Mouse (Mus musculus): ENCODE data around the gene Eddm3b. TPM values are rescaled to one million over a fixed set of nuclear protein-coding genes. Genes with fewer than 3 reads are reported as not detected.

The Eddm3b gene
- 4.6 TPM for polyA plus RNA-seq (2014; fragmentation: Illumina TruSeq; extraction: RNeasy Lipid Tissue Mini Kit (QIAGEN cat#74804); ENCODE audit: low read depth, low replicate concordance)

DNA sequence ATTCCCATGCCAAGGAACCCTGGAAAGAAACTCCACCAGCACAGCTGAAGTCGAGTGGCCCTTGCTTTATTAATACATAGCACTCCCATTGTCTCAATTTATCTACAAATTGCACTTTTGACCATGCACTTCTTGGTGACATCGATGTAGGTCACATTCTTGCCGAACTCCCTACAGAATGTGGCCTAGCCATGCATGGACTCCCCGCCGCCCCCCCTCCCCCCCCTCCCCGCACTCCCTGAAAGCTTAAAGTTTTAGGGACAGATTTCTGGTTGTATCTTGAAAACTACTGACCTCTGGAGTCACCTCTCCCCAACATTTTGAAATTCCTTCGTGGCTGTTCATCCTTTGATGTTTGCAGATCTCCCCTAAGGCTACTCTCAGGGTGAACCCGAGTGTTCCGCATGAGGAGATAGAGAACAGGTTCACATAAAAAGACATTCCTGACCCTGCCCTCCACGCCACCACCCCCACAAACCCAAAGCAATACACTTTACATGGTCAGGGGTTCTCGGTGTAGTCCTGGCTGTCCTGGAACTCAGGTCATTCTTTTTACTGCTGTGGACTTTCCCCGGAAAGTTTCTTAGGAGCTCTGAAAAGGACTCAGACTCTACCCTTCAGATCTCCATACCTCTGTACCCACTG is at the start of gene Eddm3b:
Gene Eddm3b, plus strand, starts transcription at position 511 of the 645 bp plus-strand sequence.

DNA sequence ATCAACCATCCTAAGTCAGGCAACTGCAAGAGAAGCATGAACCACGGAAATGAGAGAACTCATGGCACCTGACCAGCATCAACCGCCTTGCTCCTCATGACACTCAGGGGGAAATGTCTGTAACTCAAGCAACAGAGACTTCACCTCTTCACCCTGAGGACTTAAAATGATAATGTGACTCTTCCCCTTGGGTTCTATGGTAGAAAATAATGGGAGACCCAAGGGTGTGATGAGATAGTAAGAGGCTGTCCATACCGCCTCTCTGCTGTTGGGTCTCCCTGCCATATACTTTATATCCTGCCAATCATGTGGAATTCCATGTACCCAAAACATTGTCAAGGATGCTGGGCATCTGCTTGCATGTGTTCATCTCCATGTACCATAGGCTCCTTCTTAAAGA is 39.9 kb upstream of the Eddm3b start, which contains the start of gene Olfr750:
Gene Olfr750, minus strand, starts transcription at position 101 of the 400 bp plus-strand sequence.

DNA sequence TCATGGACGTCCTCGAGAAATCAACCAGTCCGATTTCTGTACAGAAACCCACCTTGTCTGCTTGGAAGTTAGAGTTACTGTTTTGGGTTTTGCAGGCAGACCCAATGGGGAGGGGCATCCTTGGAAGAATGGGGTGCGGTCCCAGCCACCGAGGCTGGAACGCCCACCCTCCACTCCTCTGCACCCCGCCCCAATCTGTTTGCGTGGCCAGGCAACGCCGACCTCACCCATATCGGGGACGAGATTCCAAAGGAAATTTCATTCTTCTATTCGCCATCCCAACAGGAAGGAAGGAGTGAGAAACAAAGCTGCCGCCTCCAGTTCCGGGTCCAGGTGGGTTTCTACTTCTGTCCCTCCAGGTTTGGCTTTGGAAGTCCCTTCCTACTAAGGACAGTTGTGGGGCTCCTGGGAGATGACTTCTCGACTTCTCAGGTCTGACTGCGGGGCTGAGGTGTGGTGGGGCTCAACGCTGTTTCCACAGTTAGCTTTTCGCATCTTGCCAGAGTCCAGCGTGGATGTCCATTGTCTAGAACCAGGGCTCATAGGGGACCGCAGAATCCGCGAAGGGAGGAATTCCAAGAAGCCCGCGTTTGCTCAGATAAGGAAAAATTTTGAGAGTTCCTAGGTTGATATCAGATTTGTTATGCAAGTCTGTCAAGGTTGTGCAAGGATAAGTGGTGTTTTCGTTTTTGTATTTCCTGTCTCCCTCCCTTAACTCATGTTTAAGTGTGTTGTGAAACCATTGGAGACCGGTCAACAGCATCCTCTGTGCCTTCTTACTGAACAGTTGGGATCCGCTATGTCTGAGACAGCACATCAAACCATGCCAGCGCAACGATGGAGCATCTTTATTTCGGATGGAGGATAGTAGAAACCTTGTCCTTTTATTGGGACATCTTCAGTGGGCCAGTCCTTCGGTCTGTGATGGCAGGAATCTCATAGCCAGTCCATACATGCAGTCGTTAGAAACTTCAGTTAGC is 23.0 kb upstream of the Eddm3b start, which contains the start of the genes Rnase4 and Ang:
Gene Rnase4, plus strand, starts transcription at position 157 of the 980 bp plus-strand sequence.
Gene Ang, plus strand, starts transcription at position 230 of the 980 bp plus-strand sequence.

DNA sequence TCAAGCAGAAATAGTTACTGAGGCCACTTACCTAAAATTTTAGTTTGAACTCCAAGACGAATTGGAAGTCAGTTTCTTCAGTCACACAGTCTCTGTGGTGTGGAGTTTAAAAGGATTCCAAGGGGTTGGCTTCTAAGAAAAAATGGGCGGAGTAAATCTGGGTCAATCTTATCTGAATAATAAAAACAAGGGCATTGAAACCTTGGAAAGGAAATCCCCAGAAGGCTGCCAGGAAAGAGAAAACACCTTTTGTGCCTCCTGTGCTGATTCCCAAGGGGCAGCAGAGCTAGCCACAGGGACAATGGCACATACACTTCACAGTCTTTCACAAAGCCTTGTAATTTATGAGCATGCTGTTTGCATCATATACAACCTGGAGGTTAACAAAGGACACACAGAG is 32.5 kb downstream of the Eddm3b start, which contains the start of gene Rnase1:
Gene Rnase1, minus strand, starts transcription at position 101 of the 400 bp plus-strand sequence.

DNA sequence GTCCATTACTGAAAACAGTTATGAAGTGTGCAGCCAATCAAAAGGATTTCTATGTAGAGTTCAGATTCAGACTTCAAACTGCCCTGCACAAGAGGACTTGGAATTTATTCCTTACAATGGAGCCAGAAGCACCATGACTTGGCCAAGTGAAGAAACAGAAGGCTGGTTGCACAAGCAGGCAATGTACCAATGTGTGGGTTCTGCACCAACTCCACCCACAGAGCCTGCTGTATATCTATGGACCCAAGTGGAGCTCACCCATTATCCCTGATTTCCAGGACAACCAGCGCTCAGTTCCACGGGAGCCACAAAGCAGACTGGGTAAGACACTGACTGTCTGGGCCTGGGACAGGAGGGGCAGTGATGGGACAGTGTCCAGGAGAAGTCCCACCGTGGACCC is 47.8 kb downstream of the Eddm3b start, which contains the start of gene Rnase2b:
Gene Rnase2b, plus strand, starts transcription at position 285 of the 400 bp plus-strand sequence.

Other genes with a start within 250 kb of the Eddm3b start
- gene Tep1, start 243.9 kb upstream of the Eddm3b start, polyA plus RNA-seq (2014; fragmentation: Illumina TruSeq; extraction: RNeasy Lipid Tissue Mini Kit (QIAGEN cat#74804); ENCODE audit: low read depth, low replicate concordance): 6.9 TPM
- gene Klhl33, start 216.9 kb upstream of the Eddm3b start, polyA plus RNA-seq (2014; fragmentation: Illumina TruSeq; extraction: RNeasy Lipid Tissue Mini Kit (QIAGEN cat#74804); ENCODE audit: low read depth, low replicate concordance): 0.20 TPM
- gene Osgep, start 189.5 kb upstream of the Eddm3b start, polyA plus RNA-seq (2014; fragmentation: Illumina TruSeq; extraction: RNeasy Lipid Tissue Mini Kit (QIAGEN cat#74804); ENCODE audit: low read depth, low replicate concordance): 10.9 TPM
- 14.9 TPM for gene Apex1, start 189.5 kb upstream of the Eddm3b start, polyA plus RNA-seq (2014; fragmentation: Illumina TruSeq; extraction: RNeasy Lipid Tissue Mini Kit (QIAGEN cat#74804); ENCODE audit: low read depth, low replicate concordance)
- 18.7 TPM for gene Pip4p1, start 183.6 kb upstream of the Eddm3b start, polyA plus RNA-seq (2014; fragmentation: Illumina TruSeq; extraction: RNeasy Lipid Tissue Mini Kit (QIAGEN cat#74804); ENCODE audit: low read depth, low replicate concordance)
- gene Pnp, start 183.3 kb upstream of the Eddm3b start, polyA plus RNA-seq (2014; fragmentation: Illumina TruSeq; extraction: RNeasy Lipid Tissue Mini Kit (QIAGEN cat#74804); ENCODE audit: low read depth, low replicate concordance): 98.0 TPM
- not detected for gene Gm49342, start 169.9 kb upstream of the Eddm3b start, polyA plus RNA-seq (2014; fragmentation: Illumina TruSeq; extraction: RNeasy Lipid Tissue Mini Kit (QIAGEN cat#74804); ENCODE audit: low read depth, low replicate concordance)
- not detected for gene Pnp2, start 158.4 kb upstream of the Eddm3b start, polyA plus RNA-seq (2014; fragmentation: Illumina TruSeq; extraction: RNeasy Lipid Tissue Mini Kit (QIAGEN cat#74804); ENCODE audit: low read depth, low replicate concordance)
- not detected for gene Rnase10, start 106.7 kb upstream of the Eddm3b start, polyA plus RNA-seq (2014; fragmentation: Illumina TruSeq; extraction: RNeasy Lipid Tissue Mini Kit (QIAGEN cat#74804); ENCODE audit: low read depth, low replicate concordance)
- not detected for gene Rnase9, start 72.6 kb upstream of the Eddm3b start, polyA plus RNA-seq (2014; fragmentation: Illumina TruSeq; extraction: RNeasy Lipid Tissue Mini Kit (QIAGEN cat#74804); ENCODE audit: low read depth, low replicate concordance)
- gene Rnase11, start 64.3 kb upstream of the Eddm3b start, polyA plus RNA-seq (2014; fragmentation: Illumina TruSeq; extraction: RNeasy Lipid Tissue Mini Kit (QIAGEN cat#74804); ENCODE audit: low read depth, low replicate concordance): not detected
- not detected for gene Rnase12, start 56.8 kb upstream of the Eddm3b start, polyA plus RNA-seq (2014; fragmentation: Illumina TruSeq; extraction: RNeasy Lipid Tissue Mini Kit (QIAGEN cat#74804); ENCODE audit: low read depth, low replicate concordance)
- gene Olfr750, start 40.0 kb upstream of the Eddm3b start, polyA plus RNA-seq (2014; fragmentation: Illumina TruSeq; extraction: RNeasy Lipid Tissue Mini Kit (QIAGEN cat#74804); ENCODE audit: low read depth, low replicate concordance): not detected
- gene Rnase4, start 23.3 kb upstream of the Eddm3b start, polyA plus RNA-seq (2014; fragmentation: Illumina TruSeq; extraction: RNeasy Lipid Tissue Mini Kit (QIAGEN cat#74804); ENCODE audit: low read depth, low replicate concordance): 36.1 TPM
- gene Ang, start 23.3 kb upstream of the Eddm3b start, polyA plus RNA-seq (2014; fragmentation: Illumina TruSeq; extraction: RNeasy Lipid Tissue Mini Kit (QIAGEN cat#74804); ENCODE audit: low read depth, low replicate concordance): 1.5 TPM
- gene Rnase6, start 9.5 kb downstream of the Eddm3b start, polyA plus RNA-seq (2014; fragmentation: Illumina TruSeq; extraction: RNeasy Lipid Tissue Mini Kit (QIAGEN cat#74804); ENCODE audit: low read depth, low replicate concordance): 4.2 TPM
- gene Rnase1, start 32.4 kb downstream of the Eddm3b start, polyA plus RNA-seq (2014; fragmentation: Illumina TruSeq; extraction: RNeasy Lipid Tissue Mini Kit (QIAGEN cat#74804); ENCODE audit: low read depth, low replicate concordance): not detected
- not detected for gene Rnase2b, start 47.8 kb downstream of the Eddm3b start, polyA plus RNA-seq (2014; fragmentation: Illumina TruSeq; extraction: RNeasy Lipid Tissue Mini Kit (QIAGEN cat#74804); ENCODE audit: low read depth, low replicate concordance)
- gene Ang2, start 84.7 kb downstream of the Eddm3b start, polyA plus RNA-seq (2014; fragmentation: Illumina TruSeq; extraction: RNeasy Lipid Tissue Mini Kit (QIAGEN cat#74804); ENCODE audit: low read depth, low replicate concordance): not detected
- not detected for gene Ear14, start 89.0 kb downstream of the Eddm3b start, polyA plus RNA-seq (2014; fragmentation: Illumina TruSeq; extraction: RNeasy Lipid Tissue Mini Kit (QIAGEN cat#74804); ENCODE audit: low read depth, low replicate concordance)
- gene Rnase2a, start 141.7 kb downstream of the Eddm3b start, polyA plus RNA-seq (2014; fragmentation: Illumina TruSeq; extraction: RNeasy Lipid Tissue Mini Kit (QIAGEN cat#74804); ENCODE audit: low read depth, low replicate concordance): not detected
- not detected for gene Gm7247, start 247.3 kb downstream of the Eddm3b start, polyA plus RNA-seq (2014; fragmentation: Illumina TruSeq; extraction: RNeasy Lipid Tissue Mini Kit (QIAGEN cat#74804); ENCODE audit: low read depth, low replicate concordance)

Data from kidney, adult 10 weeks (tissue).